Mouse (Mus musculus): ENCODE data around the gene Cxcl16. TPM values are rescaled to one million over a fixed set of nuclear protein-coding genes. Genes with fewer than 3 reads are reported as not detected.

Cxcl16 gene
- total and polyA plus RNA-seq, 3 experiments: not detected

- H3K4me3 ChIP-seq (ENCODE audit: control insufficient read depth in 1 of 2, insufficient read depth in 1 of 2, low read depth in 2 of 2, low read length in 2 of 2): no peak overlapping the region
- H3K9ac ChIP-seq (ENCODE audit: control insufficient read depth, low read depth, low read length, poor library complexity, severe bottlenecking): no peak overlapping the region
- no peaks in the 10 kb centered on the region for H3K4me1 ChIP-seq (ENCODE audit: control insufficient read depth in 1 of 2, insufficient read depth in 2 of 2, low read length in 2 of 2)
- no peak overlapping the region for H3K27ac ChIP-seq (ENCODE audit: control insufficient read depth, low read depth, low read length)
- no peak for DNase-seq (ENCODE audit: low read depth, low spot score)
- no peaks in the 10 kb centered on the region for H3K9me3 ChIP-seq (replicated peaks; ENCODE audit: insufficient read depth, low read length)
- no peak for TF ChIP-seq NRF1 (IDR thresholded peaks at IDR 0.05; ENCODE audit: insufficient read depth, low read depth, low read length, poor library complexity, severe bottlenecking)
- no peak for TF ChIP-seq MYC (IDR thresholded peaks at IDR 0.05; ENCODE audit: low read depth, low read length)
- no peak for TF ChIP-seq POLR2AphosphoS2 (IDR thresholded peaks at IDR 0.05; ENCODE audit: low read length)
- TF ChIP-seq MYB (IDR thresholded peaks at IDR 0.05; ENCODE audit: low read depth, low read length): no peak
- no peak for TF ChIP-seq UBTF (IDR thresholded peaks at IDR 0.05; ENCODE audit: borderline replicate concordance, insufficient read depth, low read depth, low read length)
- no peak for TF ChIP-seq ZMIZ1 (IDR thresholded peaks at IDR 0.05; ENCODE audit: low read depth, low read length)
- no peak for TF ChIP-seq ZKSCAN1 (IDR thresholded peaks at IDR 0.05; ENCODE audit: low read depth, low read length)
- no peak for TF ChIP-seq ZC3H11A (IDR thresholded peaks at IDR 0.05; ENCODE audit: low read depth, low read length)
- TF ChIP-seq E2F4 (IDR thresholded peaks at IDR 0.05; ENCODE audit: borderline replicate concordance, low read depth, low read length): no peak
- TF ChIP-seq BHLHE40 (IDR thresholded peaks at IDR 0.05; ENCODE audit: borderline replicate concordance, low read depth, low read length): no peak
- no peak for TF ChIP-seq EP300 (IDR thresholded peaks at IDR 0.05; ENCODE audit: low read depth in 1 of 2, low read length in 2 of 2)
- TF ChIP-seq NELFE (IDR thresholded peaks at IDR 0.05; ENCODE audit: low read depth, low read length): no peak
- TF ChIP-seq MAZ (IDR thresholded peaks at IDR 0.05; ENCODE audit: low read depth, low read length): no peak
- no peak for TF ChIP-seq MAX (IDR thresholded peaks at IDR 0.05; ENCODE audit: low read length)
- H3K79me2 ChIP-seq (ENCODE audit: control insufficient read depth, insufficient read depth, low read length, poor library complexity): no peaks in the 10 kb centered on the region
- no peaks in the 10 kb centered on the region for H3K36me3 ChIP-seq (ENCODE audit: control insufficient read depth in 1 of 2, insufficient read depth in 2 of 2, low read length in 2 of 2)
- peaks cover 6 to 11% of the 10 kb centered on the region in 2 experiments for H3K27me3 ChIP-seq (ENCODE audit: control insufficient read depth in 1 of 2, insufficient read depth in 2 of 2, low read length in 2 of 2)
Measured at GRCm38 (mm10) chr11:70463970-70464369, 4.2 kb upstream of the Cxcl16 start.

GRCm38 (mm10) chr11:70458688-70459600 is 840 bp downstream of the Cxcl16 start, which contains the start of gene Zmynd15:
TSS of gene Zmynd15 (plus strand) at chr11:70459433.
- Histone ChIP-seq H3K4me1 (ENCODE audit: control insufficient read depth in 1 of 2, insufficient read depth in 2 of 2, low read length in 2 of 2) (peaks cover under 1 to 1% of the 10 kb centered on the region in 2 experiments; a peak in 3 of 4 replicates), H3K27ac (ENCODE audit: control insufficient read depth, low read depth, low read length) (no peak within 1 kb of the TSS), H3K36me3 (ENCODE audit: control insufficient read depth in 1 of 2, insufficient read depth in 2 of 2, low read length in 2 of 2) (peaks cover 0 to 4% of the 10 kb centered on the region in 2 experiments; a peak in 2 of 4 replicates), H3K27me3 (ENCODE audit: control insufficient read depth in 1 of 2, insufficient read depth in 2 of 2, low read length in 2 of 2) (peaks cover 6 to 11% of the 10 kb centered on the region in 2 experiments), H3K4me3 (ENCODE audit: control insufficient read depth in 1 of 2, insufficient read depth in 1 of 2, low read depth in 2 of 2, low read length in 2 of 2) (no peak within 1 kb of the TSS), H3K9ac (ENCODE audit: control insufficient read depth, low read depth, low read length, poor library complexity, severe bottlenecking) (no peak within 1 kb of the TSS), H3K79me2 (ENCODE audit: control insufficient read depth, insufficient read depth, low read length, poor library complexity) (no peaks in the 10 kb centered on the region), H3K9me3 (replicated peaks; ENCODE audit: insufficient read depth, low read length) (no peaks in the 10 kb centered on the region)
- DNase-seq (ENCODE audit: low read depth, low spot score): no peak
- TF ChIP-seq GABPA (IDR thresholded peaks at IDR 0.05; ENCODE audit: low read depth, low read length) (no peak), TBP (IDR thresholded peaks at IDR 0.05; ENCODE audit: low read depth, low read length) (no peak), SMC3 (IDR thresholded peaks at IDR 0.05; ENCODE audit: low read depth, low read length) (no peak), TAL1 (IDR thresholded peaks at IDR 0.05; ENCODE audit: low read length) (no peak), NELFE (IDR thresholded peaks at IDR 0.05; ENCODE audit: low read depth, low read length) (no peak), ZC3H11A (IDR thresholded peaks at IDR 0.05; ENCODE audit: low read depth, low read length) (no peak), EP300 (IDR thresholded peaks at IDR 0.05; ENCODE audit: low read depth in 1 of 2, low read length in 2 of 2) (no peak), KAT2A (conservative IDR thresholded peaks at IDR 0.05; ENCODE audit: low read depth, low read length) (no peak), MAFK (IDR thresholded peaks at IDR 0.05; ENCODE audit: borderline replicate concordance, low read depth, low read length) (no peak), ZKSCAN1 (IDR thresholded peaks at IDR 0.05; ENCODE audit: low read depth, low read length) (no peak), RAD21 (IDR thresholded peaks at IDR 0.05; ENCODE audit: low read depth, low read length) (no peak)
